Mouse (Mus musculus) cerebellum, adult 18-20 months (tissue): ENCODE results near the gene Gys2.
"Not testable (repeated sequence)": the region's sequence is repeated elsewhere in the genome, so short reads cannot be mapped to it uniquely, and the experiment has no call there.

Source experiments
- DNase-seq, 2 experiments: peaks; one replicate each; pipeline ENCODE4 v3.0.0; 2021

Gene Gys2

DNA sequence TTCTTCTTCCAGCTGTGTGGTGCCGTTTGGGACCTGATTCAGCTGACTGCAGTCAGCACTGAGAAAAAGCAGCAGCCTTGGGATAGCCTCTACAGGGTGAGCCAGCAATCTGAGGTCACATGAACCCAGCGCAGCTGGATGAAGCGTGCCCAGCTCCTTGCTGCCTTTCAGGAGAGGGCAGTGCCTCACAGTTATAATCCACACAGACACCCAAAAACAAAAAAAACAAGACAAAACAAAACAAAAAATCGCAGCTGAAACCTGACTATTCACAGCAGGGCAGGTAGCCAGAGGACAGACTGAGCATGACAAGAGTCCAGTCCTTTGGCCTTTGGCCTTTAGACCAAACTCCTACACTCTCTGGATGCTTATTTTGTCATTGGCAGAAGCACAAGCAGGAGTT lies at the start of gene Gys2:
Gene Gys2, minus strand, starts transcription at position 309 of the 403 bp plus-strand sequence.
- DNase-seq: no peak

DNA sequence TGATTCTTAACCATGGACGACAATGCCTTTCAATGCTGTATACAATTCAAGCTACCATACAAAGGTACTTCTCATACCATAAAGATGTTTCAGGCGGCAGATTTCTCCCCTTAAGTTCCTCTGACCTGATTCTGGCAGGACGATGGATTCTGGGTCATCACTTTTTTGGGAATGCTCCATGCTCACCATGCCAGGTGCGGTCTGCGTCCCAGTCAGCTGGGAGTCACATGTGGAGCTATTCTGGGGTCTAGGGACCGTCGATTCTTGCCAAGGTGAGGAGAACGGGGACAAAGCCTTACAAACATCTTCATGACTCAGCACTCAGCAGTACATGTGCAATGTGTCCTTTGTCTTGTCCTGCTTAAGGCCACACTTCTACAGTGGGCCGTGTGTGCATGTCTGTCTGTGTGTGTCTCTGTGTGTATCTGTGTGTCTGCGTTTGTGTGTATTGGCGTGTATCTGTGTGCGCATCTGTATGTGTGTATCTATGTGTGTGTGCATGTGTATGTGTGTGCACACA lies 48.7 kb upstream of the Gys2 start:
- DNase-seq: no peak

DNA sequence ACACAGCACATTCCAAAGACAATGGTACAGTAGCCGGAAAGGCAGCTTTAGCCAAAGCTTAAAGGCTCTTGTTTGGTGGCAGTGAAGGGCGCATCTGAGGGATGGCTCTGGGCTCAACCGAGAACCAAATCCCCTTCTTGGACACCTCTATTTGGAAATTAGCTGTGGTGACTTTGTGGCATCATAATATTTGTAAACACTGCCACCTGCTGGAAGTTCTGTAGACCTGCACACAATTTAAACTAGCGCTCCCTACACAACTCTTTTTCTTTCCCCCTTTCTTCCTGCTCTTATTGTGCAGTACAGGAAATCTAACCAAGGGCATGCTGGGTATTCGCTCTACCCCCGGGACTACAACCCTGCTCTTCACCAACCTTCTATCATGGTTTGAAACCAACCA lies 46.2 kb upstream of the Gys2 start:
- peak in 1 of 2 experiments; percentile 22 for DNase-seq

DNA sequence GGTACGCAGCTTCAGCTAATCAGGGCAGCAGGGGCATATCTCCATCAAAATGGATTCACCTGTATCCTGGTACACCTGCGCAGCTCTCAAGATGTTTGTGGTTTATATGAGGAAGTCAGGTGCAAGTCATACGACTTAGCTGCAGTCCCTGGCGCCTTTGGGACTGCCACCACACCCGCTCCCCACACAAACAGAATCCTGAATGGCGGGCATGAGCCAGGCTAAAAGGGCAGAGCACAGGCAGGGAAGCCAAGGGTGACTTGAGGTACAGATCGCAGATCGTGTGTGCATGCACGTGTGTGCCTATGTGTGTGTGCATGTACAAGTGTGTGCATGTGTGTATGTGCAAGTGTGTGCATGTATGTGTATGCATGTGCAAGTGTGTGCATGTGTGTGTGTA lies 42.5 kb upstream of the Gys2 start:
- DNase-seq: not testable (repeated sequence)

DNA sequence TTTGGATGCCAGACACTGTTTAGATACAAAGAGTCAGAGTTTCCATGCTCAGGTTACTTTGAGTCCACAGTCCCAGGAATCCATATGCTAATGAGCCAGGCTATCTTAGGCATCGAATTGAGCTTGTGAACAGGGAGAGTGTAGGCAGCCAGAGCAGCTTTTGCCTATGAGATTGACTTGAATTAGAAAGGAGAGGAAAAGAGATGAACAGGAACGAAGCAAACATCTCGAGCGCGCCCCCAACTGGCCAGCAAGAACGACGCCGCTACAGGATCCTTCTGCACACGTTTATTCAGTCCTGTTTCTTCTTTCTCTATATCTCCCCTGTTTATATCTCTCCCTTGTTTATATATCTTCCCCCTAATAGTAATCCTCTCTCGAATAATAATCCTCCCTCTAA lies 42.0 kb upstream of the Gys2 start:
- peak; percentile 55 to 62 for DNase-seq

DNA sequence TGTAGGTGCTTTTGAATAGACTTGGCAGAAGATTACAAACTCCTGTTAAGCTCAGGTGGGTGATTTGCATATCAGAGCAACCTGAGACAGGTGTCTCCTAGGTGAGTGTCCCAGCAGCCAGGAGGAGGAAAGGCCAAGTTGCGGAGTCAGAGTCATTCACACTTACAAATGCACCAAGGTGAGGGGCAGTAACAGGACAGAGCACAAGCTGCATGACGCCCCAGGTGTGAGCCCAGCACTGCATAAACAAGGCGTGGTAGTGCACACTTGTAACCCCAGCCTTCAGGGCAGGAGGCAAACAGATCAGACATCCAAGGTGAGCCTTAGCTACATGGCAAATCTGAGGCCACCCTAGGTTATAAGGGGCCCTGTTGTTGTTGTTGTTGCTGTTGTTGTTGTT lies 40.0 kb upstream of the Gys2 start:
- no peak for DNase-seq

DNA sequence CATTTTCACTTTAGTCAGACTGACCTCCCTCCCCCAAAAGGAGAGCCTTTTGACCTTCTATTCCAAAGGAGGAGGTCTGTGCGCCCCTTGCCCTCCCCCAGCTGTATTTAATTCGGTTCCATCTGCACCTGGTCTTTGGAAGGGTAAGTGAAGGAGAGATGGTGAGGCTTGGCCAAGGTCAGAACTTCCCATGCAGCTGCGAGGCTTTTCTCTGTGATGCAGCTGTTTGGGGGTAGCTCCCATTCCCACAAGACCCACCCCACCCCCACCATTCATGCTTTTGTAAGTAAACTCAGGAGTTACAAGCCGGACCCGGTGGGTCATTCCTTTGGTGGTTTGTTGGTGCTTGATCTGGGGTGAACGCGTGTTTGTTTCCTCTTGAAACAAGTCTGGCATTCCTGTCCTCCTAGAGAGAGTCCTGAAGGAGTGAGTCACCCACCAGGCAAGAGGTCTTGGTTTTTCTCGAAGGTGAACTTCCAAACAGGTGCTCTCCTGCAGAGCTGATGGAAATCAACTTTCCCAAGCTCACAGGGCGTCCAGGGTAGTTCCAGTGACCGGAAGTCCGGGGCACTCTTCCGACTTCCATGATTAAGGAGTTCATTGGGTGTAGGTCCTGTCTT lies 38.7 kb upstream of the Gys2 start:
- no peak for DNase-seq

DNA sequence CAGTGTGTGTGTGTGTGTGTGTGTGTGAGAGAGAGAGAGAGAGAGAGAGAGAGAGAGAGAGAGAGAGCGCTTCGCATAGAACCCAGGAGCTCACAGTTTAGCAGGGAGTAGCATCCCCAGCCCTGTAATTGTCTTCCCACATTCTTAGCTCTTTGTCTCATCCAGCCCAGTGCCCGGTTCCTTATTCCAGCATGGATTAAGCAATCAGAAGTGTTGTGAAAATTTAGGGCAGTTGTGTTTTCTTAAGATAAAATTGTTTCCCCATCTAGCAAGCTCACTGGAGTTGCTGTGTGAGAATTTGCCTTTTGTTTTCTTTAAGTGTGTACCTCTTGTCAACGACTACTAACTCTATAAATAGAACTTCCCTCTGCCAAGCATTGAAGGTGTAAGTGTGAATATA lies 35.8 kb upstream of the Gys2 start:
- no peak for DNase-seq

DNA sequence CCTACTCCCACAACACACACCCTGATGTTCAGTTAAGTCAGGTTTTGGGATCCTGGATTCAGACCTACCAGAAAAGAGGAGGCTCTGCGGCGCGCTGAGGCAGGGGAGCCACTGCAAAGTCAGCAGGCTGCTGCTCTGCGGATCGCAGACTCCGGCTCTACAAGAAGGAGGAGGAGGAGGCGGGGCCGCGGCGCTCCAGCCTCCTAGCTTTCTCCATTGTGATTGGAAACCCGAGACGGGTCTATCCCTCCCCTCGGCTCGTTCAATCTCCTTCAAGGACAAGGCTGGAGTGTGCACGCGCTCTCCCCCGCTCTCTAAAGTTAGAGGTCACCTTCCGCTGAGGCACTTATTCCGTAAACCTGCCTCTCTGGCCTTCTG lies 34.9 kb upstream of the Gys2 start, which contains the start of gene Ldhb:
Gene Ldhb, minus strand, starts transcription at position 173 of the 378 bp plus-strand sequence.
- DNase-seq: peak; percentile 88 to 94

DNA sequence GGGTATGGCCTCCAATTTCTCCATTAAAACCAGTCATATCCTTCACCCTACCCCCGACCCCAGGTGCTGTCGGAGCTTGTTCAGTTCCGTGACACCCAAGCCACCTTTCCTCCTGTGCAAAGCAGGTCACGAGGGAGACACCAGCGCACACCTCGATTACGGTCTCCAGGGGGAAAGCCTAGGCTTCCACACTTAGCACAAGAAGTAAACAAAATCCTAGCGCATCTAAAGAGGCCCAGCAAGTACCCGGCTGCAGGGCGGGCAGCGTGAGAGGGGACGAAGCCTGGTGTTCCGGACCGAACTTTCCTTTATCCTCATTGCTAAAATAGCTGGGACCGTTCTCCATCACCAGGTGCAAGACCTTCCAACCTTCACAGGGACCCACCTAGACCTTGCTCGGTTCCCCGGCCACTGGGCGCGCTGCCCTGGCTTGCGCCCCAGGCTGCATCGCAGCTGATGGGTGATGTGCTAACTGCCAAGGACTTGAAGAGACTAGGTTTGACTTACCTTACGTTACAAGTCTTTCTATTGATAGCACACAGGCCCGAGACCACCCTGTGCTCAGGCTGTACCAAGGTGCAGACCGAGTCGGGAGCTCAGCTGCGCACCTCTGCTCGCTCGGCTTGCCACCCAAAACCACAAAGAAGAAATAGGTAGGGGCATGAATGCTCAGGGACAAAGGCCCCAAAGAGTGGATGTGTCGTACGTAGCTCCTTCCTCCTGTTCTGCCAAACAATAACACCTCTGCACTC lies 34.3 kb upstream of the Gys2 start:
- DNase-seq: peak; percentile 29 to 61

DNA sequence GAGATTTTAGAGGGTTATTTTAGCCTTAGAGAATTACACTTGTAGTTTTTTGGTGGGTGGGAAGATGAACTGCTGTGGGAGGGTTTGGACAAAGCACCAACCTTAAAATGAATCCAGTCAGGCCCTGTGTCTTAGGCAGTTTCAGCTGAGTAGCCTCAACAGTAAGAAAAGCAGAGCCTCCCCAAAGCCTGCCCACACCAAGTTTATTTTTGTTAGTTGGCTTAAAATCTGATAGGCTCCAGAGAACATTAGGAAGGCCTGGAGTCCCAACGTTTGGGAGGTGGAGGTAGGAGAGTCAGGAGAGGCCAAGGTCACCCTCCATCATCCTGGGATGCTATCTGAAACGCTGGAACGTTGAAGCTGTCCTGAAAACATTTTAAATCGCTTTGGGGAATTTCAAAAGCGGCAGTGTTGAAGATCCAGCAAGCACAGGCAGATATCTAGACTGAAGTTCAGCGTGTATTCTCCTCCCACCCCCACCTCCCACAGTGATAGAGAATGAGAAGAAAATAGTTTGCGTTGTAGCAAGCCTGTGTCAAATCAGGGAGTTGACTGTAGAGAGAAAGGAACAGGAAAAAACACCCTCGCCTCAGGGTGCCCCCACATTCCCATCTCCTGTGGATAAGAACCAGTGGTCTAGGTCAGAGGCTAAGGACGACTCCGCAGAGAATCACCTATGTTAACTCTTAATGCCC lies 33.6 kb upstream of the Gys2 start:
- DNase-seq: no peak

DNA sequence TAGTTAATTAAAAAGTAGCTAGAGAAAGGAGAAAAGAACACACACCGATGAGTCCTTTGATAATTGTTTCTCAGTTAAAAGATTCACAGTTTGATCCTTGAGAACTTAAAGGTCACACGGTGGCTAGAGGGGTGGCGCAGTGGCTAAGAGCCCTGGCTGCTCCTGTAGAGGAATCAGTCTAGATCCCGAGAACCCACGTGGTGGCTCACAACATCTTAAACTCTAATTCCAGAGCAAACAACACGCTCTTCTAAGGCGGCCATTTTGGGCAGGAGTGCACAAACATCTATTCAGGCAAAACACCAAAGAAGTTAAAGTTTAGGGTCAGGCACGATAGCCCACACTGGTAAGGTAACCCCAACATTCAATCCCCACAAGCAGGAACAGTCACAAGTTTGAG lies 30.7 kb upstream of the Gys2 start:
- DNase-seq: no peak

DNA sequence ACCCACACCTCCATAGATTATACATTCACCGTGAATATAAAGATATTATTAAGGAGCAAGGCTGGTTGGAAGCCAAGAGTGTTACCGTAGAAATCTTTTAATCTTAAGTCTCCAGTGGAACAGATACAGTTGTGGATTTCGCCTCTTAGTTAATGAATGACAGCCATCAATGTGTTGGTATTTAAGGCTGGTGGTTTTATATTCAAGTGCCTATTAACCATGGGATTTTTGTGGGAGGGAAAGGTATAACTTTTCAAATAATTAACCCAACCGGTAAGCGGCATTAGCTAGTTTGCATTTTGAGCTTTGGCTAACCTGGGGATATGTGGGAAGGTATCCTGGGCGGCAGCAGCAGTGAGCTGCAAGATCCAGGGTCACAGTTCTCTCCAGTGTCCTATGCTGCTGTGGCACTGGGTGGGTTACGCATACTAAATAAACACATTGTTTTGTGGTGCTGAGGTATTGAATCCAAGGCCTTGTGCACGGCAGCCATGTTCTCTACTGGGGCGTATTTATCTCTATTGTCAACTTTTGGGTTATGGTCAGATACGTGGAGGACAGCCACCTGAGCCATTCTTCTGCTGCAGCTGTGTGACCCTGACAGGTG lies 29.7 kb upstream of the Gys2 start:
- DNase-seq: no peak

DNA sequence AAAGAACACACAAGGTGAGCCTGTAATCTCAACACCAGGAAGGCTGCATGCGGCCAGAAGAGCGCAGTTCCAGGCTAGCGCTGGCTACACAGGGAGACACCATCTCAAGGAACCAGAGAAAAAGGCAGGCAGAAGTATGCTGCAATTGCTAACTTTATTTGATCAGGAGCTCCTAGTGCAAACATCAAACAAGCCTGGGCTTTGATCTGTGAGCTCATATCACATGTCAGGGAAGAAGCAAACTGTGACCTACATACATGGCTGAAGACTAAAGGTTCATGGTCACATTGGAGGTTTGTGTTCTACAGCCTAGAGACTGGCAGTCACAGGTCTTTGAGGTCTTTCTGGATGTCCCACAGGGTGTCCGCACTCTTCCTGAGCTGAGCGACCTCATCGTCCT lies 17.2 kb upstream of the Gys2 start:
- DNase-seq: not testable (repeated sequence)

DNA sequence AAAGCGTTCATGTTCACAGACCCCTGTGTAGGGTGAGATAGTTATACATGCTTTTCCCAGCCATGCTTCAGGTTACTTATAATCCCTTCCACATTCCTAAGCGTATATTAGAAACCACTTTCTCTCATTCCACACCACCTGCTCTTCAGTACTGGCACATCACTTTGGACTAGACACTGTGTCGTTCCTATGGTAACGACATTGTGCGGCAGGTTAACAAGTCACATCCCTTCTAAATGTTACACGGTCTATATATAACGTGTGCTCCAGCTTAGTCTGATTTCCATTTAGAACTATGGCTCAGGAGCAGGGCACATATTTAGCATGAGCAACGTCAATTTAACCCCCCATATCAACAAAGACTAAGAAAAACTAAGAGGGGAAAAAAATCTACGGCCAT lies 14.7 kb upstream of the Gys2 start:
- DNase-seq: no peak

DNA sequence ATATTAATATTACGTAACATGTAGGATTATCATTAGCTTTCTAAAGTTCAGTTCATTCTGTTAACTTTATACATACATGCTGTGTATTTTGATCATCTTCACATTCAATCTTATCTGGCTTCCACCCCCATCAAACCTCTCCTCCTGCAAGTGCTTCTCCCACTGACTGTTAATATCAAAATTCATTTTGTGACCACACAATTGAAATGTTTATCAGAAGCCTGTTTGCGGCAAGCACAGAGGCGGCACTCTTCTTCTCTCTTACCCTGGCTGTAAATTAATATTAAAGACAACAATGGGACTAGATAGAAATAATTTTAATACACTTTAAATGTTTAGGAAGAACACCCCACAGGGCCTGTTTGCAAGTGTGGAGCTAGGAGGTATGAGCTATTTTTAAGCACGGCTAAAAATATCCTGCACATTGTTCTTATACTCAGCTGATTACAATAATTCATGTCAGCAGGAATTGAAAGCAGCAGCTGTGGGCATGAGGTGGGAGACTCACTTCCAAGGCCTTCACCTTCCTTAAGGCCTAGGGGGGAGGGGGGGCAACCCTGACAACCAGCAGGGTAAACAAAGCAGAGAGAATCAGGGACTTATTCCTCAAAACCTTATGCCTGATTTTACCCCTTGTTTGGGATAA lies 12.7 kb upstream of the Gys2 start:
- DNase-seq: no peak

DNA sequence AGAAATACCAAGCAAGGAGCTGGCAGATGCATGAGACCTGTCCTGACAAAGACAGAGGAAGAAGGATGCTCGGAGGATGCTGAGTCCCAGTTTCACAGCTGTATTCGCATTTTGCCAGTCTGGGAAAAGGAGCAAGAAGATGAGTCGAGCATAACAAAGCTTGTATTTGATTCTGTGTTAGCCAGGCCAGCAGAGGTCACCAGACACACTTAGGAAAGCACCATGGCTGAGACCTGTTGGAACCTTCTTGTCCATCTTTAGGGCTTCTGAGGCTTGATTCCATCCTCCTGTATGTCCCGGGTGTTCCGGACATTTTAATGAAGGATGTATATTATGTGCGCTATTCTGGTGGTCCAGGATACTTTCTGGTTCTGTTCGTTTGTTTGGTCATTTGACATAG lies 4.3 kb upstream of the Gys2 start:
- peak in 1 of 2 experiments; percentile 8 for DNase-seq

DNA sequence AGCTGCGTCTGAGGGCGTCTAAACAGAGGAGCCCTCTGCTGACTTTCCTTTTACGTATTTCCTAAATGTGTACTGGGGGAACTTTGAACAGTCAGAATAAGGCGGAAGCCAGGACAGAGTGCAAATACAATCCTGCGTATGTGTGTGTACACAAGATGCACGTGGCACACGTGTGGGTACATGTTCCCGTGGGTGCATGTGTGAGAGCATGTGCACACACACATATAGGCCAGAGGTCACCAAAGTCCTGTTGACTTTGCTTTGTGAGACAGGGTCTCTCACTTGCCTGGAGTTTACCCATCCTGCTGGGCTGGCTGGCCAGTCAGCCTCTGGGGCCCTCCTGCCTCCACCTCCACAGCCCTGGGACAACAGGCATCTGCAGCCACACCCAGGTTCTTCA lies 1.8 kb downstream of the Gys2 start:
- no peak for DNase-seq

DNA sequence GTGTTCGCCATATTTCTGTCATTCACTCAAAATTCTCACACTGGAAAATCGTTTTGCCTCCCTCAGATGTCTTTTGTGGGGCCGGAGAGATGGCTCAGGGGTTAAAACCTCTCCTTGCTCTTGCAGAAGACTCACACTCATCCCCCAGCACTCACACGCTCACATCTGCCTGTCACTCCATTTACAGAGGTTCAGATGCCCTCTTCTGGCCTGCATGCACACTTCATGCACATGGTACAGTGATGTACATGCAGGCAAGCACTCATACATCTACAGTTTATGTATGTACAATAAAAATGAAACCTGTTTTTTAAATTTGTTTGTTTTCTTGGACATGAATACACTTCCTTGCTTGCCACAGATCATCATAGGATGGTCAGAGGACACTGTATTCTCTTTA lies 3.3 kb downstream of the Gys2 start:
- DNase-seq: no peak

DNA sequence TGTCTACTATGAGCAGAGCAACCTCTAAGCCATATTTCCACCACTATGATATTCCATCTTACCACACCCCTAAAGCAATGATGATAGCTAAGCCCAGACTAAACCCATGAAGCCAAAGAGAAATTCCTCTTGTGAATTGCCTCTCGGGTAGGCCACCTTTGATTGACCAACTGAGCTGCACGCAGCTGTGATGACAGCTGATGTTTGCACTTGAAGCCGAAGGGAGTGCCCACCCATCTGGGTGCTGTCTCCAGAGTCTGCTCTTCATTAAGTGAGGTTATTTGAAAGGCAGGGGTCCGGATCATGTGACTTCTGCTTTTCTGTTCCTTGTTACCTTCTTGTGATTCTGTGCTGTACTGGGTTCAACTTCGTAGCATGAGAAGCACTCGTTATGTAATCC lies 10.7 kb downstream of the Gys2 start:
- DNase-seq: no peak

DNA sequence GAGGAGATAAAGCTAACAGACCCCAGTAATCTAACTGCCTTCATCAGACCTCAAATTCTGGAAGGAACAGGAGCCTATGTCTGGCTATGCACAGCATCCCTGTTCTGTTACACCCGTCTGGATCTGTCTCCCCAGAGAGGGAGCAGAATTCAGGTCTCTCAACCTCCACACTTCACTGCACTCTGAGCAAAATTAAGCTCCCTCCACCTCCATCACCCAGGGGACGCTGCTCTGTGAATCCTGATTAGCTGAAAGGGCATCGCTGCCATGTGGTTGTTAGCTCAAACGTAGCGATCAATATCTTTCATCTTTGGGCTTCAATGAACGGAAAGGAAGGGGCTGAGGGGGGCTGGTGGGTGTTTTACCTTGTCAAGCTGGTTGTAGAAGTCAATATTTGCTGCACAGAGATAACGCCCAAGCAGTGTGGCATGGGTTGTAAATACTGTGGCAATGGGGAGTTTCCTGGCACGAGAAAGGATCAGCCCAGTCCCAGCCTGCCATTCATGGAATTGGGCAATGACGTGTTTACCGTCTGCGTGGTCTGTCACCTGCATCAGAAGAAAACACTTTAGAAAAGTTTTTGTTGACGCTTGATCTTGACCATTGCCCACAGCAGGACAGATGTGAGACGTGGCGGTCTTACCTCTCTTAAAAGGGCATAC lies 13.8 kb downstream of the Gys2 start:
- DNase-seq: no peak

DNA sequence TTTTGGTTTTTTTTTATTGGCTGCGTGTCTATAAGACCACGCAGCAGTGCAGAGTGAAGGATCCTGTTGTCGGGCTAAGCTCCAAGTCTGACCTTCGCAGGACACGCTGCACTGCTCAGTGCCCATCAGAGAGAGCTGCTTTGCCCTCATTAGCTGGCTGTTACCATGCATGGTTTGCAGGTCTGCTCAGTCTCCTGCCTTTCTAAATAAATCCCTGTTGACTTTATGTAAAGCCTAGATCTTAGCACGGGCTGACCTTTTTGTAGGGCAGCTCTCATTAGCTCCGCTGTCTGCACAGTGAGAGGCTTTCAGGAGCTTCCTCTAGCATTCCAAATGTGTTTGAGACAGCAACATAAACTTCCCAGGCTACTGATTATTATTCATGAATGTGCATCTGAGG lies 14.9 kb downstream of the Gys2 start:
- no peak for DNase-seq
